Mouse (Mus musculus) limb, embryonic 15.5 days (tissue): Measurements from ENCODE around the gene Frmd4a. TPM values are rescaled to one million over a fixed set of nuclear protein-coding genes. Genes with fewer than 3 reads are reported as not detected.

Experiments
- ATAC-seq: fragments of 200-750 bp; cut with Nextera tagmentation; 2 replicates; pipeline ENCODE4 v1.8.0; 2017; ENCODE audit warnings: low read depth, moderate TSS enrichment; ENCODE audit not compliant: insufficient number of reproducible peaks, low FRiP score, low TSS enrichment
- H3K27ac ChIP-seq: fragments of 300-500 bp; sonication (generic); 2 replicates; pipeline ENCODE4 v1.5.1; 2015; ENCODE audit warnings: moderate library complexity, mild to moderate bottlenecking, inconsistent platforms
- H3K27me3 ChIP-seq: fragments of 300-500 bp; sonication (generic); 2 replicates; pipeline ENCODE4 v1.6.1; 2015; ENCODE audit warnings: inconsistent platforms
- H3K36me3 ChIP-seq: fragments of 300-500 bp; sonication (generic); 2 replicates; pipeline ENCODE4 v1.6.1; 2015; ENCODE audit warnings: inconsistent platforms
- H3K4me1 ChIP-seq: fragments of 300-500 bp; sonication (generic); 2 replicates; pipeline ENCODE4 v1.6.1; 2015; ENCODE audit warnings: inconsistent platforms
- H3K4me2 ChIP-seq: fragments of 300-500 bp; sonication (generic); 2 replicates; pipeline ENCODE4 v1.6.1; 2015; ENCODE audit warnings: mild to moderate bottlenecking, inconsistent platforms
- H3K4me3 ChIP-seq: fragments of 300-500 bp; sonication (generic); 2 replicates; pipeline ENCODE4 v1.5.1; 2015; ENCODE audit warnings: mild to moderate bottlenecking, inconsistent platforms
- H3K9ac ChIP-seq: fragments of 300-500 bp; sonication (generic); 2 replicates; pipeline ENCODE4 v1.6.1; 2015; ENCODE audit warnings: inconsistent platforms
- H3K9me3 ChIP-seq: fragments of 300-500 bp; sonication (generic); 2 replicates; pipeline ENCODE4 v1.6.1; 2016; ENCODE audit warnings: inconsistent platforms
- WGBS: fragments of 180-500 bp; shearing (Covaris S2); methylation state at CpG from one replicate; pipeline ENCODE4 v1.1.7; 2015; 5-methylcytosine and 5-hydroxymethylcytosine counted together
- polyA plus RNA-seq: library from polyadenylated mRNA; unstranded; fragments of >200 nt; fragmentation: Nextera tagmentation; extraction: Ambion mirVana; gene quantifications from 2 replicates; pipeline ENCODE4 v1.2.1, GENCODE M21; 2015

Gene Frmd4a
- polyA plus RNA-seq, 1 experiment from 2014 or later = 34.1 TPM

DNA sequence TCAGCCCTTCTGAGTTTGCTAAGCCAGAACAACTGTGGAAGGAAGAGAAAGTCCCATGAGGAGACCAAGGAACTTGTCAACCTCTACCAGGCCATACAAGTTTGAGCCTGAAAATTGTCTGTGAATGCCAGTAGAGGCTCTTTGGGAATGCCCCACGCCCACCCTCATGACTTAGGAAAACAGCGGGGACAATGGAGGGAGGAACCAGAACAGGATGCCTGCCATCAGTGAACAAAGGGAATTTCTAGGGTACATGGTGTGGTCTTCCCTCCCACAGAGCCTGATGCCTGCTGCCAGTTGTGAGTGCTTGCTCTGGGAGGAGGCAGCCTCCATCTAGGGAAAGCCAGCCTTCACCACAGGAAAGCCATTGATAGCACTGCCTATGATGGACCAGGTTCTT lies 557.6 kb downstream of the Frmd4a start:
- Histone ChIP-seq H3K27ac (no peak overlapping the region), H3K9me3 (no peaks in the 10 kb centered on the region), H3K9ac (no peak overlapping the region), H3K4me2 (no peak overlapping the region), H3K4me1 (peaks cover 25% of the 10 kb centered on the region), H3K27me3 (no peaks in the 10 kb centered on the region), H3K36me3 (peaks cover 66% of the 10 kb centered on the region), H3K4me3 (no peak overlapping the region)
- ATAC-seq = no peak
- WGBS = 83% methylated on average over 2 of the region's 2 CpGs

DNA sequence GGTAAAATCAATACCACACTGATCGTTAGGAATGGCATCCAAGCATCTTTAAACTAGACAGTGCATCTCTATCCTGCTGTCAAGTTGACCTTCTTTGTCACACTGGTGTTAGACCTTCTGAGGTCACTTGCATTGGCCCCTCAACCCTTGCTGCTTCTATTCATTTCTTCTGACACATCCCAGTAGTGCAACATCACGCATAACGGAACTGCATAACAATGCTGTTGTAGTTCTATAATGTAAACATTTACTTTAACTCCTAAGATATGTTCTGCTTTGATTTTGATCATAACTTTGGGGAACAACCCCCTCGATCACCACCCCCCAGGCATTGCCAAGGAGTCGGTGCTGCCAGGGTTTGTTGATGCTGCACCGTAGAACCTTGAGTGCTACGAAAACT lies 558.5 kb downstream of the Frmd4a start:
- Histone ChIP-seq H3K36me3 (peaks cover 70% of the 10 kb centered on the region), H3K9ac (no peak overlapping the region), H3K4me3 (no peak overlapping the region), H3K9me3 (no peaks in the 10 kb centered on the region), H3K4me1 (peaks cover 24% of the 10 kb centered on the region), H3K27me3 (no peaks in the 10 kb centered on the region), H3K4me2 (no peak overlapping the region), H3K27ac (no peak overlapping the region)
- WGBS = 90% methylated on average over 7 of the region's 7 CpGs
- ATAC-seq = no peak

DNA sequence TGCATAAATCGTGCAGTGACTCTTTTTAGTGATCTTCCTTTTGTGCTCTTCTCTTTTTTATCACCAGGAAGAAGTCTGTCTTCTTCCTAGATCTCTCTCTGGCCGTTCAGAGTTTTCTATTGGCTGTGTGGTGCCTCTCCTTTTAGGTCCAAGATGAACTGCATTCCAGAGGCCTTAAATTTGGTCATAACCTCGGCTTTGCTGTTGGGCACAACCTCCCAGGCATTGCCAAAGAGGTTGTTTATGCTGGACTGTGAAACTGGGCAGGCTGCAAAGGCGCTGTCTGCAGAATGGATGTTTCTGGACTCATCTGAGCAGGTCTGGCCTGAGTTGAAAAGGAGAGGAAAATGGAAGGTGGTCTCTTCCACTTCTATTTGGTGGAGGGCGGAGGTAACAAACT lies 560.8 kb downstream of the Frmd4a start:
- no peak overlapping the region for H3K9ac ChIP-seq
- 74% methylated on average over 5 of the region's 5 CpGs for WGBS
- H3K9me3 ChIP-seq = no peaks in the 10 kb centered on the region
- no peak overlapping the region for H3K4me2 ChIP-seq
- H3K27me3 ChIP-seq = no peaks in the 10 kb centered on the region
- no peak for ATAC-seq
- H3K27ac ChIP-seq = peak overlapping the region; percentile 68
- H3K4me1 ChIP-seq = peaks cover 36% of the 10 kb centered on the region
- no peak overlapping the region for H3K4me3 ChIP-seq
- H3K36me3 ChIP-seq = peaks cover 54% of the 10 kb centered on the region

DNA sequence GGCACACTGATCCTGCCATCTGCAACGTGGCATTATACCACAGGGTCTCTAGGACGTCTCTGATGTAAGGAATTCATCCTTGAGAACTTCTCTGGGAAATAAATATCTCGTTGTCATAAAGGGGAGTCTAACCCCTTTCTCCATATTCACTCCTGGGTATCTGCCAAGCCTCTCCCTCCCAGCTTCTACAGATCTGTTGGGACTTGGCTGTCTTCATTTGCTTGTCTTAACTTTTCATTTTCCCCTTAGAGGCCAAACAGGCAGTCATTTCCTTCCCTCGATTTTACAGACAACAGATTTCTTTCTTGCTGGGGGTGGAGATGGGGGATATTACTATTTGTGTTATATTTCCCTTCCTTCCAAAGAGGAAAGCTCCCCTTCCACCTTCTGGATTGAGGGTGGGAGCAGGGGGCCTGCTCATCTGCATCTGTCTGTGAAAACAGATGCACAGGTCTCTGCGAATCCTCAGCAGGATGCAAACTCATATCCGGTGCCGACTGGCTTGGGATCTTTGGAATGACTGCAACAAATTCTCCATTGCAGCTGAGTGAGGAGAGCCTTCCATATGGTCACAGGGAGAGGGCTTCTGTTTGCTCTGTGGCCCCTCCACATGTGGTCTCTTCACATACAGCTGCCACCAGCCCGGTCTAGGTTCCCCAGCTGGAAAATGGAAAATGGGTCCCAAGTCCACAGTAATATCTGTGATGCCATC lies 562.0 kb downstream of the Frmd4a start:
- Histone ChIP-seq H3K4me1 (peaks cover 44% of the 10 kb centered on the region), H3K36me3 (peaks cover 42% of the 10 kb centered on the region), H3K27ac (peak overlapping the region; percentile 68), H3K4me3 (no peak overlapping the region), H3K9me3 (no peaks in the 10 kb centered on the region), H3K4me2 (no peak overlapping the region), H3K27me3 (no peaks in the 10 kb centered on the region), H3K9ac (no peak overlapping the region)
- ATAC-seq = peak; percentile 45; the same call in 1 of the 2 replicates
- 48% methylated on average over 8 of the region's 8 CpGs for WGBS

DNA sequence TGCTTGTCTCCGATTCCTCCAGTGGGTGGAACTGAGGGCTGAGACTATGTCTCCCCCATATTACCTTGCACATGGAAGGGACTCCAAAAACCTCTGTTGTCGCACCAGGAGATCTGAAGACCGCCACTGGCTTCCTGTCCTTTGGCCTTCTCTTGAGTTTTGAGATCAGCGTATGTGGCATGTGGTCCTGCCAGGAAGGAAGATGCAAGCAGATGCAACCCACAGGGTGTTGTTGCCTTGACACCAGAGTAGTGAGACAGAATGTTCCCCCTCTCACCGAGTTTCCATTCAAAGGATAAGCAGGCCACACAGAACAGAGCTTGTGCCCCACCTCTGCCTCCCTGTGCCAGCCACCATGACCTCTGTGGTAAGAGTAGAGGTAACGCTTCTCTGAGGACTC lies 563.1 kb downstream of the Frmd4a start:
- no peaks in the 10 kb centered on the region for H3K9me3 ChIP-seq
- H3K27ac ChIP-seq = 0 out of 2 replicates have a peak overlapping the region, but pooled peaks have one; percentile 68
- H3K27me3 ChIP-seq = no peaks in the 10 kb centered on the region
- WGBS = 82% methylated on average over 6 of the region's 6 CpGs
- H3K9ac ChIP-seq = no peak overlapping the region
- no peak overlapping the region for H3K4me3 ChIP-seq
- peaks cover 30% of the 10 kb centered on the region for H3K36me3 ChIP-seq
- no peak overlapping the region for H3K4me2 ChIP-seq
- H3K4me1 ChIP-seq = peaks cover 50% of the 10 kb centered on the region
- no peak for ATAC-seq

DNA sequence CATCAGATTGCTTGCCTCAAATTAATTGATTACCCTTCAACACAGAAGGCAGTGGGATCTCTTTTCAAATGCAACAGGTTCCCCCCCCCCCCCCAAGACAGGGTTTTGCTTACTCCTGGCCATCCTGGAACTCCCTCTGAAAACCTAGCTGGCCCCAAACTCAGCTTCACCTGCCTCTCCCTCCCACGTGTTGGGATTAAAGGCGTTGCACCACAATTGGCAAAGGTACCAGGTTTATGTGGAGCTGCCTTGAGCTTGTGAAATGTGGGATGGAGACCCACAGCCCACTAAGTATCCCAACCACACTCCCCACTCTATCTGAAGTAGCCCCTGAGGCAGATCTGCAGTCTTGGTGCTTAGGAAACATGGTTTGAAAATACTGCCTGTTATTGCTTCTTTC lies 565.4 kb downstream of the Frmd4a start:
- Histone ChIP-seq H3K27ac (peak overlapping the region; percentile 43; the same call in 1 of the 2 replicates), H3K9ac (no peak overlapping the region), H3K9me3 (no peaks in the 10 kb centered on the region), H3K4me3 (no peak overlapping the region), H3K27me3 (no peaks in the 10 kb centered on the region), H3K36me3 (peaks cover 17% of the 10 kb centered on the region), H3K4me2 (no peak overlapping the region), H3K4me1 (peaks cover 64% of the 10 kb centered on the region)
- 54% methylated on average over 2 of the region's 2 CpGs for WGBS
- no peak for ATAC-seq

DNA sequence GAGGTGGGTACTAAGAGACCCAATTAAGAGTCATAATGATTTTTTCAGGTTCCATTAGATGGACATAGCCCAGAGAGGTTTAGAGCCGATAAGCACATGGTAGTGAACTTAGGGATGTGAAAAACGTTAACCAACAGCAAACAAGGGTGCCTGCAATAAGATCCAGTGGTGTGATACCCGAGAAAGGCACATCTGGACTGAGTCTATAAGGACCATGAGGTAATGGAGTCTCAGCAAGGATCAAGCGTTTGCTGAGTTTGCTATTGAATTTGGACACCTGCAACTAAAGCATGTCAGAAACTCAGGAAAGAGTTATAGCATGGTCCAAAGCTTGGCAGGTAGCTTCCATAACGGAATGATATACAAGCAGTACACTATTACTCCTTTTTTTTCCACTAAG lies 566.7 kb downstream of the Frmd4a start:
- Histone ChIP-seq H3K4me1 (peaks cover 66% of the 10 kb centered on the region), H3K27me3 (no peaks in the 10 kb centered on the region), H3K9me3 (no peaks in the 10 kb centered on the region), H3K36me3 (peaks cover 16% of the 10 kb centered on the region), H3K4me2 (no peak overlapping the region), H3K9ac (no peak overlapping the region), H3K4me3 (no peak overlapping the region), H3K27ac (no peak overlapping the region)
- WGBS = 27% methylated on average over 5 of the region's 5 CpGs
- ATAC-seq = no peak

DNA sequence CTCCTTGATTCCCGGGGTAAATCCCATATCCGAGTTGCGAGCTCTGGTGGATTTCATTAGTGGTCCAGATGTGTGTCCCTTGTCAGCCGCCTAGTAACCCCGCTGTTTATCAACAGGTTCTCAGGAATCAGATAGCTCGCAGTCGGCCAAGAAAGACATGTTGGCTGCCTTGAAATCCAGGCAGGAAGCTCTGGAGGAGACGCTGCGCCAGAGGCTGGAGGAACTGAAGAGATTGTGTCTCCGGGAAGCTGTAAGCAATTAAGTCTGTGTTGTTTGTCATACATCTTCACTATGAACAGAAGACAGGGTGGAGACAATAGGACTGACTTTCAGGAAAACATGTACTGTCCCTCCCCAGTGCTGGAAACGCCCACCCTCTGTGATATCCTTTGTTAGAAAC lies 568.7 kb downstream of the Frmd4a start:
- WGBS = 24% methylated on average over 11 of the region's 11 CpGs
- H3K9me3 ChIP-seq = no peaks in the 10 kb centered on the region
- H3K36me3 ChIP-seq = peaks cover 18% of the 10 kb centered on the region
- no peak overlapping the region for H3K4me2 ChIP-seq
- no peaks in the 10 kb centered on the region for H3K27me3 ChIP-seq
- H3K4me3 ChIP-seq = no peak overlapping the region
- H3K4me1 ChIP-seq = peaks cover 55% of the 10 kb centered on the region
- no peak overlapping the region for H3K9ac ChIP-seq
- ATAC-seq = no peak
- H3K27ac ChIP-seq = peak overlapping the region; percentile 5; the same call in 1 of the 2 replicates

DNA sequence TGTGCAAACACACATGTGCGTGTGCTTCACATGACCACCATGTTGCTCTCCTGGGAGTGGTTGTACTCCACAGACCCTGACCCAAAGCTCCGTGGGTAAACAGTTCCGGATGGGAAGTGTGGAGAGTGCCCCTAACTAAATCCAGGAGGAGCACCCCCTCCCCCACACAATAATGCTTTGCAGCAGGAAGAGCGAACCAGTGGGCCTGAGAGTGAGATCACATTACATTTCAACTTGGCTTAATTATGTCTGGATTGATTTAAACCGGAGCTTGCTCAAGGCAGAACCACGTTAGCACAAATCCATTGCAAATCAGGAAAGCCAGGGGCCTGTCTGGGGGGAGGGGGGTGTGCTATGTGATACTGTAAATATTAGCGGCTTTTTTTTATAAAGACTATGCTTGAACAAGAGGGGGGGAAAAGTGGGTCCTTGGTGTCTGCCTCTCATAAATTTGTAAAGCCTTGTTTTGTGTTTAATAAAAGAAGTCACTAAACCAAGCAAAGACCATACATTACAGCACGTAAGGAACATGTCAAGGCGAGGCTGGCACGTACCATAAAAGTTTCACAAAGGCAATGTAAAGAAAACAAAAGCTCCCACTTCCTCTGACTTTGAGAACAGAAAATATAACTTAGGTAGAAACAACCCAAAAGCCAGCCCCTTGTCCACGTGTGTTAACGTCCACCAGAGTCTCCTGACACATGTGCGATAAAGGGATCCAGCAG lies 570.3 kb downstream of the Frmd4a start:
- H3K27ac ChIP-seq = peak overlapping the region; percentile 80
- H3K4me1 ChIP-seq = peaks cover 49% of the 10 kb centered on the region
- H3K27me3 ChIP-seq = no peaks in the 10 kb centered on the region
- H3K4me3 ChIP-seq = no peak overlapping the region
- peak; percentile 61 for ATAC-seq
- H3K36me3 ChIP-seq = peaks cover 34% of the 10 kb centered on the region
- WGBS = 17% methylated on average over 13 of the region's 13 CpGs
- H3K9ac ChIP-seq = no peak overlapping the region
- no peak overlapping the region for H3K4me2 ChIP-seq
- no peaks in the 10 kb centered on the region for H3K9me3 ChIP-seq

DNA sequence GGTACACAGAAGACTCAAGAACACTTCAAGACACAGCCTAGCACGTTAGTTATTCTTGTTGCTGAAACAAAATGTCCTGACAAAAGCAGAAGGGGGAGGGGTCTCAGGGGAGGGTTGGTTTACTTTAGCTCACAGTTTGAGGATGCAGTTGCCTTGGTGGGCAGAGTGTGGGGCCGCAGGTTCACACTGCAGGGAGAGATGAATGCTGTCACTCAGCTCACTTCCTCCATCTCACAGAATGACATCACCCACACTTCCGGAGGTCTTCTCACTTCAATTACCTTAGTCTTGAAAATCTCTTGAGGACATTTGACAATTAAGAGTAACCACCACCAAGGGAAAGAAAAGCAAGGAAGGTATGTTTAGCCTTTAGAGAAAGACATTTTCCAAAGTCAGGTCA lies 574.1 kb downstream of the Frmd4a start:
- Histone ChIP-seq H3K27me3 (no peaks in the 10 kb centered on the region), H3K9ac (no peak overlapping the region), H3K4me1 (peaks cover 32% of the 10 kb centered on the region), H3K4me3 (no peak overlapping the region), H3K4me2 (no peak overlapping the region), H3K36me3 (peaks cover 66% of the 10 kb centered on the region), H3K27ac (no peak overlapping the region), H3K9me3 (no peaks in the 10 kb centered on the region)
- no peak for ATAC-seq
- 68% methylated on average over 3 of the region's 3 CpGs for WGBS

DNA sequence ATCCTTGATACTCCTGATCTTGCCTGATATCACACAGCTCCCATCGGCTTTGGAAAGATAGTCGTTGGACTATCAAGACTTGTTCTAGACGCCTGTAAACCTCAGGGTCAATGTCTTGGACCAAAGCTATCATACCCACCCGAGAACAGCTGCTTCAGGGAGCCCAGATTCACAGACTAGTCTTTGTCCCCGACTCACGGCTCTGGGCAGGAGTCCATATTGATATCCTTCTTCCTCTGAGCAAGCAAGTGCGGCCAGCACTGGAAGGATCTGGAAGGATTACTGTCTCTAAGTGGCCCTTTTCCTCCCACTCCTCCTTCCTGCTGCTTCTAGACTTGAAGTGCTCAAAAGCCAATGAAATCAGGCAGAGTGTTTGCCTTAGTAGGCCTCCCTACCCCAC lies 575.1 kb downstream of the Frmd4a start:
- Histone ChIP-seq H3K27ac (peak overlapping the region; percentile 22; the same call in 1 of the 2 replicates), H3K36me3 (peaks cover 75% of the 10 kb centered on the region)

DNA sequence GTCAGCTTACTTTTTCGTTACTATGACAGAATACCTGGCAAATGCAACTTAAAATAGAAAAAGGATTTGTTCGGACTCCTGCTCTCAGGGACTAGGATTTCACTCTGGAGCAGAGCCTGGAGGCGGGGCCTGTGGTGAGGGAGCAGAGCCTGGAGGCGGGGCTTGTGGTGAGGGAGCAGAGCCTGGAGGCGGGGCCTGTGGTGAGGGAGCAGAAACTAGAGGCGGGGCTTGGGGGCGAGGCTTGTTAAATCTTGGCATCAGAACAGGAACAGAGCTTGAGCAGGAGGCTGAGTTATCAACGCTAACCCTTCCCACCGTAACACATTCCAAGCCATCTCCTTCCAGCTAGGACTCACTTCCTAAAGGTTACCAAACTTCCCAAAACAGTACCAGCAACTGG lies 575.9 kb downstream of the Frmd4a start:
- no peak overlapping the region for H3K9ac ChIP-seq
- H3K27ac ChIP-seq = peak overlapping the region; percentile 22; the same call in 1 of the 2 replicates
- peaks cover 76% of the 10 kb centered on the region for H3K36me3 ChIP-seq

More for the DNA sequence above, 575.1 kb downstream of the Frmd4a start:
- ATAC-seq = no peak
- whole genome bisulfite sequencing = 86% methylated on average over 7 of the region's 7 CpGs
- Histone ChIP-seq H3K4me2 (no peak overlapping the region), H3K27me3 (no peaks in the 10 kb centered on the region), H3K9ac (no peak overlapping the region), H3K4me3 (no peak overlapping the region), H3K4me1 (peaks cover 21% of the 10 kb centered on the region), H3K9me3 (no peaks in the 10 kb centered on the region)

More for the DNA sequence above, 575.9 kb downstream of the Frmd4a start:
- no peak overlapping the region for H3K4me3 ChIP-seq
- WGBS = 29% methylated on average over 9 of the region's 9 CpGs
- peaks cover 14% of the 10 kb centered on the region for H3K4me1 ChIP-seq
- H3K4me2 ChIP-seq = no peak overlapping the region
- peak; percentile 74 for ATAC-seq
- no peaks in the 10 kb centered on the region for H3K9me3 ChIP-seq
- H3K27me3 ChIP-seq = no peaks in the 10 kb centered on the region
